Mouse (Mus musculus) stomach, embryonic 14.5 days (tissue): ENCODE measurements around the gene Bcar3. TPM values are rescaled to one million over a fixed set of nuclear protein-coding genes. Genes with fewer than 3 reads are reported as not detected.

Source experiments
- ATAC-seq: fragments of 200-750 bp; cut with Nextera tagmentation; 2 replicates; pipeline ENCODE4 v1.8.0; 2017; ENCODE audit warnings: low read depth, moderate TSS enrichment; ENCODE audit not compliant: insufficient number of reproducible peaks, insufficient read depth, low FRiP score
- H3K27ac ChIP-seq: fragments of 300-500 bp; sonication (generic); 2 replicates; pipeline ENCODE4 v1.5.1; 2014; ENCODE audit warnings: mild to moderate bottlenecking, low read length, moderate library complexity, mixed read lengths
- H3K27me3 ChIP-seq: fragments of 300-500 bp; sonication (generic); 2 replicates; pipeline ENCODE4 v1.6.1; 2014; ENCODE audit warnings: low read length, control low read depth, mixed read lengths; ENCODE audit not compliant: control insufficient read depth, insufficient read depth
- H3K36me3 ChIP-seq: fragments of 300-500 bp; sonication (generic); 2 replicates; pipeline ENCODE4 v1.6.1; 2014; ENCODE audit warnings: mild to moderate bottlenecking, control low read depth, low read length, moderate library complexity, mixed read lengths; ENCODE audit not compliant: control insufficient read depth, insufficient read depth
- H3K4me1 ChIP-seq: fragments of 300-500 bp; sonication (generic); 2 replicates; pipeline ENCODE4 v1.6.1; 2014; ENCODE audit warnings: low read length, control low read depth, mixed read lengths; ENCODE audit not compliant: control insufficient read depth, insufficient read depth
- H3K4me2 ChIP-seq: fragments of 300-500 bp; sonication (generic); replicated peaks from 2 replicates; pipeline ENCODE4 v1.6.1; 2014; ENCODE audit warnings: low read depth, low read length, control low read depth
- H3K4me3 ChIP-seq: fragments of 300-500 bp; sonication (generic); 2 replicates; pipeline ENCODE4 v1.5.1; 2014; ENCODE audit warnings: low read depth, low read length, control low read depth
- H3K9ac ChIP-seq: fragments of 300-500 bp; sonication (generic); replicated peaks from 2 replicates; pipeline ENCODE4 v1.6.1; 2014; ENCODE audit warnings: low read depth, mild to moderate bottlenecking, control low read depth, low read length, moderate library complexity, mixed read lengths
- H3K9me3 ChIP-seq: fragments of 300-500 bp; sonication (generic); 2 replicates; pipeline ENCODE4 v1.6.1; 2016; ENCODE audit warnings: low read depth, low read length, control low read depth; ENCODE audit not compliant: control insufficient read depth
- WGBS: fragments of 180-500 bp; shearing (Covaris S2); extraction: QIAGEN DNeasy Blood & Tissue Kit; methylation state at CpG from one replicate; pipeline ENCODE4 v1.1.7; 2014; 5-methylcytosine and 5-hydroxymethylcytosine counted together
- polyA plus RNA-seq: library from polyadenylated mRNA; unstranded; fragments of >200 nt; fragmentation: Nextera tagmentation; extraction: Ambion mirVana; gene quantifications from 2 replicates; pipeline ENCODE4 v1.2.1, GENCODE M21; 2014

Gene Bcar3
- polyA plus RNA-seq, 1 experiment from 2014 or later: 11.3 TPM

GRCm38 (mm10) chr3:122506343-122506916 lies 212.5 kb downstream of the Bcar3 start:
- WGBS: 39% methylated on average over 10 of the region's 10 CpGs
- Histone ChIP-seq H3K27ac (peak overlapping the region; percentile 53; the same call in 1 of the 2 replicates), H3K4me2 (no peak overlapping the region)

GRCm38 (mm10) chr3:122507826-122508225 lies 213.9 kb downstream of the Bcar3 start:
- Histone ChIP-seq H3K4me1 (peaks cover 24% of the 10 kb centered on the region), H3K9me3 (no peaks in the 10 kb centered on the region), H3K36me3 (no peaks in the 10 kb centered on the region), H3K4me3 (no peak overlapping the region), H3K4me2 (no peak overlapping the region), H3K27ac (no peak overlapping the region), H3K9ac (no peak overlapping the region), H3K27me3 (no peaks in the 10 kb centered on the region)
- WGBS: 93% methylated on average over 14 of the region's 14 CpGs
- no peak for ATAC-seq

More at GRCm38 (mm10) chr3:122506343-122506916, 212.5 kb downstream of the Bcar3 start:
- ATAC-seq: peak; percentile 69; the same call in 1 of the 2 replicates
- H3K27me3 ChIP-seq: no peaks in the 10 kb centered on the region
- H3K4me3 ChIP-seq: no peak overlapping the region
- H3K4me1 ChIP-seq: peaks cover 24% of the 10 kb centered on the region
- H3K9ac ChIP-seq: no peak overlapping the region
- H3K9me3 ChIP-seq: no peaks in the 10 kb centered on the region
- H3K36me3 ChIP-seq: no peaks in the 10 kb centered on the region

GRCm38 (mm10) chr3:122509084-122509483 lies 215.1 kb downstream of the Bcar3 start:
- Histone ChIP-seq H3K4me2 (no peak overlapping the region), H3K36me3 (no peaks in the 10 kb centered on the region), H3K4me1 (peaks cover 24% of the 10 kb centered on the region), H3K27ac (no peak overlapping the region), H3K4me3 (no peak overlapping the region), H3K27me3 (no peaks in the 10 kb centered on the region), H3K9me3 (no peaks in the 10 kb centered on the region), H3K9ac (no peak overlapping the region)
- WGBS: 40% methylated on average over 5 of the region's 5 CpGs
- no peak for ATAC-seq

GRCm38 (mm10) chr3:122509534-122510239 lies 215.8 kb downstream of the Bcar3 start:
- no peaks in the 10 kb centered on the region for H3K36me3 ChIP-seq
- no peaks in the 10 kb centered on the region for H3K27me3 ChIP-seq
- 0 out of 2 replicates have a peak overlapping the region, but pooled peaks have one; percentile 1 for H3K27ac ChIP-seq
- no peak overlapping the region for H3K4me2 ChIP-seq
- H3K4me3 ChIP-seq: no peak overlapping the region
- 56% methylated on average over 11 of the region's 11 CpGs for WGBS
- peaks cover 24% of the 10 kb centered on the region for H3K4me1 ChIP-seq
- no peak for ATAC-seq
- no peaks in the 10 kb centered on the region for H3K9me3 ChIP-seq
- H3K9ac ChIP-seq: no peak overlapping the region

- no peak for ATAC-seq
- H3K27ac ChIP-seq: 0 out of 2 replicates have a peak overlapping the region, but pooled peaks have one; percentile 1
- no peak overlapping the region for H3K4me3 ChIP-seq
- H3K27me3 ChIP-seq: no peaks in the 10 kb centered on the region
- no peaks in the 10 kb centered on the region for H3K36me3 ChIP-seq
- WGBS: 68% methylated on average over 14 of the region's 14 CpGs
- no peak overlapping the region for H3K4me2 ChIP-seq
- no peak overlapping the region for H3K9ac ChIP-seq
- no peaks in the 10 kb centered on the region for H3K9me3 ChIP-seq
- H3K4me1 ChIP-seq: peaks cover 24% of the 10 kb centered on the region
Observed at GRCm38 (mm10) chr3:122510240-122510750, 216.4 kb downstream of the Bcar3 start.

- Histone ChIP-seq H3K4me3 (no peak overlapping the region), H3K4me1 (peaks cover 24% of the 10 kb centered on the region), H3K27me3 (no peaks in the 10 kb centered on the region), H3K27ac (peak overlapping the region; percentile 16; the same call in 1 of the 2 replicates), H3K9ac (no peak overlapping the region), H3K4me2 (no peak overlapping the region), H3K36me3 (no peaks in the 10 kb centered on the region), H3K9me3 (no peaks in the 10 kb centered on the region)
- ATAC-seq: no peak
- 70% methylated on average over 10 of the region's 10 CpGs for WGBS
Observed at GRCm38 (mm10) chr3:122510932-122511331, 217.0 kb downstream of the Bcar3 start.

- H3K4me2 ChIP-seq: no peak overlapping the region
- H3K9ac ChIP-seq: no peak overlapping the region
- H3K9me3 ChIP-seq: no peaks in the 10 kb centered on the region
- WGBS: 78% methylated on average over 14 of the region's 14 CpGs
- no peaks in the 10 kb centered on the region for H3K36me3 ChIP-seq
- peak; percentile 10 for ATAC-seq
- H3K4me3 ChIP-seq: no peak overlapping the region
- no peaks in the 10 kb centered on the region for H3K27me3 ChIP-seq
- peaks cover 19% of the 10 kb centered on the region for H3K4me1 ChIP-seq
- peak overlapping the region; percentile 13; the same call in 1 of the 2 replicates for H3K27ac ChIP-seq
Observed at GRCm38 (mm10) chr3:122511721-122512619, 218.0 kb downstream of the Bcar3 start.
